In the genomic region with DNA sequence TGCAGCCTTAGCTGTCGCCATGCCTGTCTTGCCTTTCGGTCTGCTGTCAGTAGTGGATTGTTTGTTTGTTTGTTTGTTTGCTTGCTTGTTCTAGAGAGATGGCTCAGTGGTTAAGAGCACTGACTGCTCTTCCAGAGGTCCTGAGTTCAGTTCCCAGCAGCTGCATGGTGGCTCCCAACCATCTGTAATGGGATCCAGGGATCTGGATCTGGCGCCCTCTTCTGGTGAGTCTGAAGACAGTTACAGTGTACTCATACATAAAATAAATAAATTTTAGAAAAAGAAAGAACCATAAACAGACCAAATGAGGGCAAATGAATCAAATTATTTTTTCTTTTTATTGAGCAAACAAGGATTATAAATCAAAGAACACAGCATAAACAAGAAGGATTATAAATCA, we compare ENCODE assay signal across 14 mouse cellular contexts. TPM values are rescaled to one million over a fixed set of nuclear protein-coding genes. Genes with fewer than 3 reads are reported as not detected.
DNase-seq lines count a peak whose midpoint lies in the region; ATAC-seq and TF ChIP-seq lines count a peak whose summit lies in the region.
"Had no signal": no experiment of that assay in that cellular context is flagged by ENCODE, and none has a peak within 500 bp of the region (broad histone marks: within the 10 kb centered on the region; RNA-seq: fewer than 3 reads in every experiment).

No protein-coding gene starts in this region.

- no peaks in the 10 kb centered on the region for H3K9me3 ChIP-seq in kidney, postnatal 0 days (replicated peaks; ENCODE audit: low read length)
- no peaks in the 10 kb centered on the region for H3K9me3 ChIP-seq in ES-E14 (ENCODE audit: control insufficient read depth, insufficient read depth, low read depth, low read length)
- peaks cover 13% of the 10 kb centered on the region; the same call in 1 of the 2 replicates for H3K9me3 ChIP-seq in midbrain, embryonic 13.5 days
- H3K9me3 ChIP-seq: heart, embryonic 10.5 days had no signal

- H3K27ac ChIP-seq in kidney, postnatal 0 days, result no peak overlapping the region
- H3K27ac ChIP-seq in ES-E14 (ENCODE audit: insufficient read depth, low read depth, low read length, poor library complexity, severe bottlenecking), result no peak overlapping the region
- no peak overlapping the region for H3K27ac ChIP-seq in midbrain, embryonic 13.5 days
- H3K27ac ChIP-seq: heart, embryonic 10.5 days had no signal

- no peaks in the 10 kb centered on the region for H3K4me1 ChIP-seq in kidney, postnatal 0 days (replicated peaks; ENCODE audit: insufficient read depth, low read length)
- H3K4me1 ChIP-seq in ES-E14 (ENCODE audit: control insufficient read depth in 2 of 2, insufficient read depth in 2 of 2, low read length in 2 of 2, poor library complexity in 1 of 2), result no peaks in the 10 kb centered on the region
- H3K4me1 ChIP-seq in midbrain, embryonic 13.5 days (replicated peaks), result no peaks in the 10 kb centered on the region
- H3K4me1 ChIP-seq: heart, embryonic 10.5 days had no signal

- H3K36me3 ChIP-seq in kidney, postnatal 0 days (ENCODE audit: insufficient read depth, low read length), result no peaks in the 10 kb centered on the region
- no peaks in the 10 kb centered on the region for H3K36me3 ChIP-seq in ES-E14 (ENCODE audit: control insufficient read depth, insufficient read depth, low read length, poor library complexity, severe bottlenecking)
- H3K36me3 ChIP-seq in splenic B cell, adult 2 months (ENCODE audit: control insufficient read depth, insufficient read depth, low read length, poor library complexity, severe bottlenecking), result peaks cover 14% of the 10 kb centered on the region; the same call in 1 of the 2 replicates
- H3K36me3 ChIP-seq in midbrain, embryonic 13.5 days, result no peaks in the 10 kb centered on the region

- WGBS in kidney, postnatal 0 days, result 83% methylated on average over 3 of the region's 3 CpGs
- WGBS in midbrain, embryonic 13.5 days, result 77% methylated on average over 3 of the region's 3 CpGs

- no peak for DNase-seq in kidney, postnatal 0 days (ENCODE audit: low spot score)
- DNase-seq in kidney, postnatal 10 days, result no peak
- DNase-seq in B cell, adult 2 months, result peak; percentile 45 to 48
- peak; percentile 30 for DNase-seq in ES-E14 (ENCODE audit: low read depth, low spot score)
- DNase-seq in splenic B cell, adult 2 months (ENCODE audit: low read depth, low spot score), result peak; percentile 34
- DNase-seq in spleen, postnatal 4 days (ENCODE audit: low spot score in 2 of 2), result no peak
- DNase-seq: cerebellum, adult 11-12 months; embryo, embryonic 11 days; kidney, adult 8-10 months; right cerebral cortex, postnatal 4 days had no signal

- TF ChIP-seq CTCF in kidney, postnatal 0 days (IDR thresholded peaks at IDR 0.05; ENCODE audit: low read depth), result peak; percentile 36

- ATAC-seq in kidney, postnatal 0 days (replicated peaks; ENCODE audit: low FRiP score, low read depth), result no peak
- ATAC-seq in midbrain, embryonic 13.5 days, result no peak

- H3K9ac ChIP-seq in kidney, postnatal 0 days (ENCODE audit: low read depth, low read length), result no peak overlapping the region
- no peak overlapping the region for H3K9ac ChIP-seq in ES-E14 (ENCODE audit: insufficient read depth, low read depth, low read length, poor library complexity, severe bottlenecking)
- no peak overlapping the region for H3K9ac ChIP-seq in midbrain, embryonic 13.5 days (replicated peaks)

- in situ Hi-C loops in ES-E14 (cut with MboI; ENCODE audit: low sequenced_read_pairs in 2 of 2, unreplicated experiment in 2 of 2), result no loop called here

- no peaks in the 10 kb centered on the region for H3K27me3 ChIP-seq in kidney, postnatal 0 days (ENCODE audit: insufficient read depth, low read length)
- H3K27me3 ChIP-seq in splenic B cell, adult 2 months (ENCODE audit: control insufficient read depth, insufficient read depth, low read length, poor library complexity, severe bottlenecking), result no peaks in the 10 kb centered on the region
- peaks cover 6% of the 10 kb centered on the region; the same call in 1 of the 2 replicates for H3K27me3 ChIP-seq in midbrain, embryonic 13.5 days

- no peak overlapping the region for H3K4me3 ChIP-seq in kidney, postnatal 0 days (replicated peaks; ENCODE audit: low read depth, low read length)
- H3K4me3 ChIP-seq in ES-E14 (ENCODE audit: insufficient read depth in 1 of 2, low read depth in 1 of 2, low read length in 2 of 2, poor library complexity in 1 of 2, severe bottlenecking in 1 of 2), result no peak overlapping the region
- no peak overlapping the region for H3K4me3 ChIP-seq in midbrain, embryonic 13.5 days (replicated peaks)
- H3K4me3 ChIP-seq: erythroblast, embryonic 14.5 days; heart, embryonic 10.5 days; myocyte had no signal

- H3K4me2 ChIP-seq in kidney, postnatal 0 days (ENCODE audit: low read length), result no peak overlapping the region
- no peak overlapping the region for H3K4me2 ChIP-seq in midbrain, embryonic 13.5 days (replicated peaks)

TF ChIP-seq in ES-E14, 5 proteins besides CTCF, POLR2A, EP300 and RAD21:
- TF ChIP-seq MAFK (IDR thresholded peaks at IDR 0.05; ENCODE audit: insufficient read depth, low read depth, low read length) (no peak), ZC3H11A (IDR thresholded peaks at IDR 0.05; ENCODE audit: borderline replicate concordance, low read depth, low read length) (no peak)
TF ChIP-seq in ES-E14: peak in this region for 0.

RNA-seq across cellular contexts. Expression of gene Zc3hav1l, which starts 5.9 kb away (rescaled TPM):
- polyA plus RNA-seq in kidney, postnatal 0 days (2015; fragmentation: Nextera tagmentation; extraction: Ambion mirVana), result 4.9 and 5.3 TPM in 2 replicates
- 2.6 and 3.8 TPM in 2 replicates for total RNA-seq in ES-E14 (2012; rRNA removed)
- polyA plus RNA-seq in midbrain, embryonic 13.5 days (2015; fragmentation: Nextera tagmentation; extraction: Ambion mirVana), result 10.6 and 11.0 TPM in 2 replicates

RNA-seq across cellular contexts. Expression of gene Zc3hav1, which starts 49.4 kb away (rescaled TPM):
- 5.4 and 5.6 TPM in 2 replicates for polyA plus RNA-seq in kidney, postnatal 0 days (2015; fragmentation: Nextera tagmentation; extraction: Ambion mirVana)
- total RNA-seq in ES-E14 (2012; rRNA removed), result 12.2 and 20.6 TPM in 2 replicates
- polyA plus RNA-seq in midbrain, embryonic 13.5 days (2015; fragmentation: Nextera tagmentation; extraction: Ambion mirVana), result 0.92 and 1.3 TPM in 2 replicates

RNA-seq across cellular contexts. Expression of gene D630045J12Rik, which starts 51.2 kb away (rescaled TPM):
- polyA plus RNA-seq in kidney, postnatal 0 days (2015; fragmentation: Nextera tagmentation; extraction: Ambion mirVana), result 3.4 and 3.5 TPM in 2 replicates
- total RNA-seq in ES-E14 (2012; rRNA removed), result 4.1 and 6.3 TPM in 2 replicates
- polyA plus RNA-seq in midbrain, embryonic 13.5 days (2015; fragmentation: Nextera tagmentation; extraction: Ambion mirVana), result 14.4 and 16.6 TPM in 2 replicates

Comparison
In these comparisons a context has a peak if more than half of its experiments do, and no peak if none do; other contexts are left out.
1. DNase-seq: peak in B cell, adult 2 months (2 of 2), ES-E14 (single experiment) and splenic B cell, adult 2 months (single experiment); none in kidney, postnatal 0 days (single experiment), kidney, postnatal 10 days (single experiment) and spleen, postnatal 4 days (0 of 2).